Mouse (Mus musculus) thymus, postnatal 14 days (tissue): ENCODE data around the gene Adra2b.

Experiments
- DNase-seq: peaks from one replicate; pipeline ENCODE4 v3.0.0; 2021

Gene Adra2b

GRCm38 (mm10) chr2:127387521-127387920 lies 24.5 kb downstream of the Adra2b start:
- DNase-seq, result no peak

GRCm38 (mm10) chr2:127390352-127390751 lies 27.3 kb downstream of the Adra2b start:
- no peak for DNase-seq

GRCm38 (mm10) chr2:127390846-127391245 lies 27.8 kb downstream of the Adra2b start:
- no peak for DNase-seq

- no peak for DNase-seq
Measured at GRCm38 (mm10) chr2:127391323-127391722, 28.3 kb downstream of the Adra2b start.

- DNase-seq, result no peak
Measured at GRCm38 (mm10) chr2:127394606-127395161, 31.7 kb downstream of the Adra2b start.

- DNase-seq, result no peak
Measured at GRCm38 (mm10) chr2:127398738-127399137, 35.7 kb downstream of the Adra2b start.

- DNase-seq, result no peak
Measured at GRCm38 (mm10) chr2:127411126-127411525, 48.1 kb downstream of the Adra2b start.

- DNase-seq, result no peak
Measured at GRCm38 (mm10) chr2:127415806-127416205, 52.8 kb downstream of the Adra2b start.

GRCm38 (mm10) chr2:127416706-127417105 lies 53.7 kb downstream of the Adra2b start:
- DNase-seq, result no peak
